Mouse (Mus musculus) frontal cortex, adult (tissue): ENCODE data around the gene Pald1.

Experiments used
- ATAC-seq: cut with Nextera tagmentation; 2 replicates; pipeline ENCODE4 v1.9.2; 2017; ENCODE audit warnings: mild to moderate bottlenecking, moderate library complexity, mixed read lengths; ENCODE audit not compliant: low TSS enrichment

Gene Pald1

GRCm38 (mm10) chr10:61383021-61383714 is at the start of gene Pald1:
Gene Pald1 (minus strand): TSS chr10:61383530.
- ATAC-seq: peak; percentile 66

GRCm38 (mm10) chr10:61431375-61431774 is 48.0 kb upstream of the Pald1 start:
- ATAC-seq: peak; percentile 97

GRCm38 (mm10) chr10:61429043-61429442 is 45.7 kb upstream of the Pald1 start:
- ATAC-seq: no peak

GRCm38 (mm10) chr10:61428416-61428815 is 45.1 kb upstream of the Pald1 start:
- ATAC-seq: no peak

- no peak for ATAC-seq
Observed at GRCm38 (mm10) chr10:61427951-61428350, 44.6 kb upstream of the Pald1 start.

GRCm38 (mm10) chr10:61426251-61426757 is 43.0 kb upstream of the Pald1 start:
- no peak for ATAC-seq

GRCm38 (mm10) chr10:61425047-61425446 is 41.7 kb upstream of the Pald1 start:
- ATAC-seq: no peak

- ATAC-seq: peak; percentile 39; the same call in 1 of the 2 replicates
Observed at GRCm38 (mm10) chr10:61424500-61424899, 41.2 kb upstream of the Pald1 start.

GRCm38 (mm10) chr10:61423289-61423688 is 40.0 kb upstream of the Pald1 start:
- no peak for ATAC-seq

GRCm38 (mm10) chr10:61422861-61423260 is 39.5 kb upstream of the Pald1 start:
- no peak for ATAC-seq

GRCm38 (mm10) chr10:61420011-61420410 is 36.7 kb upstream of the Pald1 start:
- ATAC-seq: no peak

- ATAC-seq: no peak
Observed at GRCm38 (mm10) chr10:61419146-61419545, 35.8 kb upstream of the Pald1 start.

GRCm38 (mm10) chr10:61418131-61418900 is 35.0 kb upstream of the Pald1 start:
- peak; percentile 31; the same call in 1 of the 2 replicates for ATAC-seq

- no peak for ATAC-seq
Observed at GRCm38 (mm10) chr10:61417672-61418071, 34.3 kb upstream of the Pald1 start, which contains the start of gene Nodal. Gene Nodal (plus strand): TSS chr10:61417972.

GRCm38 (mm10) chr10:61417046-61417445 is 33.7 kb upstream of the Pald1 start:
- ATAC-seq: no peak

- no peak for ATAC-seq
Observed at GRCm38 (mm10) chr10:61416561-61416960, 33.2 kb upstream of the Pald1 start.

- ATAC-seq: no peak
Observed at GRCm38 (mm10) chr10:61415890-61416289, 32.6 kb upstream of the Pald1 start.

- no peak for ATAC-seq
Observed at GRCm38 (mm10) chr10:61415240-61415639, 31.9 kb upstream of the Pald1 start.

- ATAC-seq: no peak
Observed at GRCm38 (mm10) chr10:61412910-61413625, 29.7 kb upstream of the Pald1 start.

GRCm38 (mm10) chr10:61410193-61410592 is 26.9 kb upstream of the Pald1 start:
- no peak for ATAC-seq

GRCm38 (mm10) chr10:61409776-61410175 is 26.4 kb upstream of the Pald1 start:
- no peak for ATAC-seq

- ATAC-seq: no peak
Observed at GRCm38 (mm10) chr10:61405958-61406357, 22.6 kb upstream of the Pald1 start.
